Mouse (Mus musculus) midbrain, embryonic 14.5 days (tissue): ENCODE results near the gene Nfasc. TPM values are rescaled to one million over a fixed set of nuclear protein-coding genes. Genes with fewer than 3 reads are reported as not detected.

Experiments used
- ATAC-seq: fragments of 200-750 bp; cut with Nextera tagmentation; 2 replicates; pipeline ENCODE4 v1.8.0; 2017; ENCODE audit warnings: moderate number of reproducible peaks, moderate library complexity; ENCODE audit not compliant: low FRiP score, low TSS enrichment
- DNase-seq: peaks from one replicate; pipeline ENCODE4 v3.0.0-alpha.2; 2015
- H3K27ac ChIP-seq: fragments of 300-500 bp; sonication (generic); replicated peaks from 2 replicates; pipeline ENCODE4 v1.5.1; 2014; ENCODE audit warnings: mild to moderate bottlenecking, low read depth, low read length, moderate library complexity
- H3K27me3 ChIP-seq: fragments of 300-500 bp; sonication (generic); 2 replicates; pipeline ENCODE4 v1.6.1; 2014; ENCODE audit warnings: low read length, control low read depth, mixed read lengths; ENCODE audit not compliant: control insufficient read depth, insufficient read depth
- H3K36me3 ChIP-seq: fragments of 300-500 bp; sonication (generic); 2 replicates; pipeline ENCODE4 v1.6.1; 2014; ENCODE audit warnings: low read length, control low read depth; ENCODE audit not compliant: control insufficient read depth, insufficient read depth
- H3K4me1 ChIP-seq: fragments of 300-500 bp; sonication (generic); 2 replicates; pipeline ENCODE4 v1.6.1; 2014; ENCODE audit warnings: mild to moderate bottlenecking, antibody characterized with exemption, low read length, control low read depth; ENCODE audit not compliant: control insufficient read depth, insufficient read depth
- H3K4me2 ChIP-seq: fragments of 300-500 bp; sonication (generic); 2 replicates; pipeline ENCODE4 v1.6.1; 2014; ENCODE audit warnings: mild to moderate bottlenecking, low read length, moderate library complexity
- H3K4me3 ChIP-seq: fragments of 300-500 bp; sonication (generic); replicated peaks from 2 replicates; pipeline ENCODE4 v1.5.1; 2014; ENCODE audit warnings: low read depth, low read length
- H3K9ac ChIP-seq: fragments of 300-500 bp; sonication (generic); replicated peaks from 2 replicates; pipeline ENCODE4 v1.6.1; 2014; ENCODE audit warnings: mild to moderate bottlenecking, low read length, moderate library complexity
- H3K9me3 ChIP-seq: fragments of 300-500 bp; sonication (generic); 2 replicates; pipeline ENCODE4 v1.6.1; 2016; ENCODE audit warnings: low read length, control low read depth, mixed read lengths; ENCODE audit not compliant: control insufficient read depth
- WGBS: fragments of 180-500 bp; shearing (Covaris S2); extraction: QIAGEN DNeasy Blood & Tissue Kit; methylation state at CpG from one replicate; pipeline ENCODE4 v1.1.7; 2014; 5-methylcytosine and 5-hydroxymethylcytosine counted together
- polyA plus RNA-seq: library from polyadenylated mRNA; unstranded; fragments of >200 nt; fragmentation: Nextera tagmentation; extraction: Ambion mirVana; gene quantifications from 2 replicates; pipeline ENCODE4 v1.2.1, GENCODE M21; 2014

The Nfasc gene
- polyA plus RNA-seq, 1 experiment from 2014 or later = 48.6 TPM

- peaks cover 23% of the 10 kb centered on the region for H3K4me1 ChIP-seq
- H3K4me3 ChIP-seq = no peak overlapping the region
- ATAC-seq (no peak), DNase-seq (no peak)
- no peaks in the 10 kb centered on the region for H3K36me3 ChIP-seq
- no peaks in the 10 kb centered on the region for H3K27me3 ChIP-seq
- WGBS = 80% methylated on average over 3 of the region's 3 CpGs
- H3K27ac ChIP-seq = no peak overlapping the region
- no peak overlapping the region for H3K9ac ChIP-seq
- H3K9me3 ChIP-seq = no peaks in the 10 kb centered on the region
- no peak overlapping the region for H3K4me2 ChIP-seq
These were observed 28.0 kb upstream of the Nfasc start for GRCm38 (mm10) chr1:132769559-132769958.

GRCm38 (mm10) chr1:132767422-132767821 is 25.8 kb upstream of the Nfasc start:
- 92% methylated on average over 7 of the region's 7 CpGs for WGBS
- DNase-seq (no peak), ATAC-seq (no peak)
- peaks cover 23% of the 10 kb centered on the region for H3K4me1 ChIP-seq
- H3K36me3 ChIP-seq = no peaks in the 10 kb centered on the region
- no peak overlapping the region for H3K4me2 ChIP-seq
- no peak overlapping the region for H3K9ac ChIP-seq
- H3K4me3 ChIP-seq = no peak overlapping the region
- H3K27me3 ChIP-seq = no peaks in the 10 kb centered on the region
- no peak overlapping the region for H3K27ac ChIP-seq
- H3K9me3 ChIP-seq = no peaks in the 10 kb centered on the region

- ATAC-seq (peak; percentile 76), DNase-seq (peak; percentile 79)
- Histone ChIP-seq H3K36me3 (no peaks in the 10 kb centered on the region), H3K4me1 (peaks cover 23% of the 10 kb centered on the region), H3K4me3 (0 out of 2 replicates have a peak overlapping the region, but pooled peaks have one; percentile 5), H3K9ac (peak overlapping the region; percentile 36; the same call in 1 of the 2 replicates), H3K9me3 (no peaks in the 10 kb centered on the region), H3K4me2 (peak overlapping the region; percentile 51), H3K27me3 (no peaks in the 10 kb centered on the region), H3K27ac (peak overlapping the region; percentile 75)
- 21% methylated on average over 16 of the region's 16 CpGs for WGBS
These were observed 24.5 kb upstream of the Nfasc start for GRCm38 (mm10) chr1:132765887-132766651.

- Histone ChIP-seq H3K9ac (no peak overlapping the region), H3K27me3 (no peaks in the 10 kb centered on the region), H3K9me3 (no peaks in the 10 kb centered on the region), H3K4me3 (no peak overlapping the region), H3K4me2 (no peak overlapping the region), H3K27ac (peak overlapping the region; percentile 75; the same call in 1 of the 2 replicates), H3K4me1 (peaks cover 18% of the 10 kb centered on the region), H3K36me3 (no peaks in the 10 kb centered on the region)
- DNase-seq (no peak), ATAC-seq (no peak)
- 84% methylated on average over 10 of the region's 10 CpGs for WGBS
These were observed 23.6 kb upstream of the Nfasc start for GRCm38 (mm10) chr1:132765222-132765621.

GRCm38 (mm10) chr1:132759390-132759789 is 17.8 kb upstream of the Nfasc start:
- Histone ChIP-seq H3K4me2 (peak overlapping the region; percentile 62), H3K27ac (peak overlapping the region; percentile 70; the same call in 1 of the 2 replicates), H3K9me3 (no peaks in the 10 kb centered on the region), H3K9ac (no peak overlapping the region), H3K36me3 (no peaks in the 10 kb centered on the region), H3K4me1 (0 out of 2 replicates have a peak, but pooled peaks cover 3% of the 10 kb centered on the region), H3K27me3 (no peaks in the 10 kb centered on the region), H3K4me3 (no peak overlapping the region)
- WGBS = 57% methylated on average over 6 of the region's 6 CpGs
- no peak for ATAC-seq
- peak; percentile 56 for DNase-seq

- peak overlapping the region; percentile 32; the same call in 1 of the 2 replicates for H3K9ac ChIP-seq
- DNase-seq = peak; percentile 95
These were observed 17.2 kb upstream of the Nfasc start for GRCm38 (mm10) chr1:132758656-132759370.

GRCm38 (mm10) chr1:132755211-132755610 is 13.6 kb upstream of the Nfasc start:
- H3K4me3 ChIP-seq = no peak overlapping the region
- H3K9me3 ChIP-seq = no peaks in the 10 kb centered on the region
- ATAC-seq (no peak), DNase-seq (no peak)
- no peak overlapping the region for H3K4me2 ChIP-seq
- 73% methylated on average over 4 of the region's 4 CpGs for WGBS
- no peak overlapping the region for H3K9ac ChIP-seq
- no peak overlapping the region for H3K27ac ChIP-seq
- H3K36me3 ChIP-seq = no peaks in the 10 kb centered on the region
- H3K27me3 ChIP-seq = no peaks in the 10 kb centered on the region
- H3K4me1 ChIP-seq = 0 out of 2 replicates have a peak, but pooled peaks cover 3% of the 10 kb centered on the region

More at GRCm38 (mm10) chr1:132758656-132759370, 17.2 kb upstream of the Nfasc start:
- Histone ChIP-seq H3K36me3 (no peaks in the 10 kb centered on the region), H3K27me3 (no peaks in the 10 kb centered on the region), H3K4me1 (0 out of 2 replicates have a peak, but pooled peaks cover 3% of the 10 kb centered on the region), H3K9me3 (no peaks in the 10 kb centered on the region), H3K4me3 (peak overlapping the region; percentile 24), H3K4me2 (peak overlapping the region; percentile 62), H3K27ac (peak overlapping the region; percentile 70)
- ATAC-seq = peak; percentile 88
- 6% methylated on average over 24 of the region's 24 CpGs for WGBS

- WGBS = 81% methylated on average over 9 of the region's 9 CpGs
These were observed 7.8 kb upstream of the Nfasc start for GRCm38 (mm10) chr1:132749217-132749884.

More at GRCm38 (mm10) chr1:132749217-132749884, 7.8 kb upstream of the Nfasc start:
- Histone ChIP-seq H3K9me3 (no peaks in the 10 kb centered on the region), H3K9ac (no peak overlapping the region), H3K27me3 (no peaks in the 10 kb centered on the region), H3K4me1 (no peaks in the 10 kb centered on the region), H3K27ac (no peak overlapping the region), H3K36me3 (no peaks in the 10 kb centered on the region), H3K4me2 (no peak overlapping the region), H3K4me3 (no peak overlapping the region)
- ATAC-seq (no peak), DNase-seq (no peak)
